Mouse (Mus musculus) neural tube, embryonic 11.5 days (tissue): ENCODE data around the gene Myl7. TPM values are rescaled to one million over a fixed set of nuclear protein-coding genes. Genes with fewer than 3 reads are reported as not detected.
A peak's percentile ranks its signal among the peaks of the same experiment; 100 is the strongest.

Experiments used
- ATAC-seq: fragments of 200-750 bp; cut with Nextera tagmentation; 2 replicates; pipeline ENCODE4 v1.8.0; 2017; ENCODE audit warnings: moderate number of reproducible peaks, mild to moderate bottlenecking, moderate TSS enrichment, moderate library complexity; ENCODE audit not compliant: insufficient read depth, low FRiP score, low TSS enrichment
- DNase-seq: peaks from one replicate; pipeline ENCODE4 v3.0.0-alpha.2; 2015; ENCODE audit warnings: low spot score
- H3K27ac ChIP-seq: fragments of 300-500 bp; sonication (generic); 2 replicates; pipeline ENCODE4 v1.5.1; 2014; ENCODE audit warnings: low read depth, mild to moderate bottlenecking, low read length
- H3K27me3 ChIP-seq: fragments of 300-500 bp; sonication (generic); 2 replicates; pipeline ENCODE4 v1.6.1; 2014; ENCODE audit warnings: mild to moderate bottlenecking, low read length, mixed read lengths; ENCODE audit not compliant: control insufficient read depth, insufficient read depth
- H3K36me3 ChIP-seq: fragments of 300-500 bp; sonication (generic); 2 replicates; pipeline ENCODE4 v1.6.1; 2014; ENCODE audit warnings: mild to moderate bottlenecking, low read length, moderate library complexity, mixed read lengths; ENCODE audit not compliant: control insufficient read depth, insufficient read depth
- H3K4me1 ChIP-seq: fragments of 300-500 bp; sonication (generic); 2 replicates; pipeline ENCODE4 v1.6.1; 2014; ENCODE audit warnings: low read length, mixed read lengths; ENCODE audit not compliant: control insufficient read depth, insufficient read depth
- H3K4me2 ChIP-seq: fragments of 300-500 bp; sonication (generic); 2 replicates; pipeline ENCODE4 v1.6.1; 2014; ENCODE audit warnings: low read depth, mild to moderate bottlenecking, moderate library complexity
- H3K4me3 ChIP-seq: fragments of 300-500 bp; sonication (generic); 2 replicates; pipeline ENCODE4 v1.5.1; 2014; ENCODE audit warnings: low read depth, low read length
- H3K9ac ChIP-seq: fragments of 300-500 bp; sonication (generic); 2 replicates; pipeline ENCODE4 v1.6.1; 2014; ENCODE audit warnings: mild to moderate bottlenecking, low read length
- H3K9me3 ChIP-seq: fragments of 300-500 bp; sonication (generic); 2 replicates; pipeline ENCODE4 v1.6.1; 2016; ENCODE audit warnings: low read length; ENCODE audit not compliant: control insufficient read depth
- WGBS: fragments of 180-500 bp; shearing (Covaris S2); extraction: QIAGEN DNeasy Blood & Tissue Kit; methylation state at CpG from one replicate; pipeline ENCODE4 v1.1.7; 2014; 5-methylcytosine and 5-hydroxymethylcytosine counted together
- polyA plus RNA-seq: library from polyadenylated mRNA; unstranded; fragments of >200 nt; fragmentation: Nextera tagmentation; extraction: Ambion mirVana; gene quantifications from 2 replicates; pipeline ENCODE4 v1.2.1, GENCODE M21; 2014

Myl7 gene
- polyA plus RNA-seq, 1 experiment from 2014 or later: 16.9 TPM

DNA sequence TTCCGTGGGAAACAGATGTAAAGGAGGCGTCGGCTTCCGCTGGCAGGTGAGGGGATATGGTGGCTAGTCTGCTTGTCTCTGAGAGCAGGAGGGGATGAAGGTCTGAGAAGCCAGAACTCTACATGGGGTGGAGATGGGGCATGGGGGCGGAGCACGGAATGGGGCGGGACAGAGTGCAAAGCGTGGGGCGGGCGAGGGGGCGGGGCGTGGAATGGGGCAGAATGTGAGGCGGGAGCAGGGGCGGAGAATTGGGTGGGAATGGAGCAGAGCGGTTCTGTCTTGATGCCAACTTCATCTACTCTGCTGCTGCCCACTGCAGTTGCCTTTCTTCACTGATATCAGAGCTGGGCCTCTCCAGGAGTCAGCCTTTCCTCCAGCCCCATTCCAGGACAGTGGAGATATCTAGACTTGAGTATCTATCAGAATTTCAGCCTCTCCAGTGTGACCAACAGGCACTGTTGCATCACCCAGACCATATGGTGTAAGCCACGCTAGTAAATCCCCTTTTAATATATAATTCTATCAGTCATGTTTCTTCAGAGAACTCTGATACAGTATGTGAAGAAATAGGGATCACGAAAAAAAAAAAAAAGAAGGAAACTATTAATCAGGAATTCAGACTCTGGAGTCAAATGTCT lies 21.9 kb upstream of the Myl7 start:
- H3K27me3 ChIP-seq: no peaks in the 10 kb centered on the region
- H3K4me1 ChIP-seq: no peaks in the 10 kb centered on the region
- H3K9me3 ChIP-seq: no peaks in the 10 kb centered on the region
- ATAC-seq: no peak
- 32% methylated on average over 17 of the region's 17 CpGs for WGBS
- H3K27ac ChIP-seq: no peak overlapping the region
- no peaks in the 10 kb centered on the region for H3K36me3 ChIP-seq
- DNase-seq: peak; percentile 8
- no peak overlapping the region for H3K4me3 ChIP-seq
- H3K9ac ChIP-seq: no peak overlapping the region
- no peak overlapping the region for H3K4me2 ChIP-seq

DNA sequence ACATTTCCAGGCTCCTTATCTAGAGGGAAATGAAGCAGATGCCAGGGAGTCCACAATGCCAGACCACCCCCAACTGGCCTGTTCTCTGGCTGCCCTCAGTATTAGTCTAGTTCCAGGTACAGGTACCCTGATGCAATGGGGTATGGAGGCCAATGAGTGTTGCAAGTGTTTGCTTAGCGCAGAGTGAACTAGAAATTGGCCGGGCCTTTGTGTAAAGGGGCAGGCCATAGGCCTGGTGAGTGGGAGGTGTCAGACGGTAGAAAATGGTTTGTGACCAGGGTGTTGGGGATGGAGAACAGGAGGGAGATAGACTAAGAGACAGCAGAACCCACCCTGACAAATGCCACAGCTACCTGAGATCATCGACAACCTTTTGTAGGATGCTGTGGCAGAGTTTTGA lies 21.0 kb upstream of the Myl7 start:
- Histone ChIP-seq H3K4me3 (no peak overlapping the region), H3K4me1 (no peaks in the 10 kb centered on the region), H3K27ac (no peak overlapping the region), H3K4me2 (no peak overlapping the region), H3K9me3 (no peaks in the 10 kb centered on the region), H3K36me3 (no peaks in the 10 kb centered on the region), H3K9ac (no peak overlapping the region), H3K27me3 (no peaks in the 10 kb centered on the region)
- DNase-seq: no peak
- ATAC-seq: no peak
- 91% methylated on average over 4 of the region's 4 CpGs for WGBS

DNA sequence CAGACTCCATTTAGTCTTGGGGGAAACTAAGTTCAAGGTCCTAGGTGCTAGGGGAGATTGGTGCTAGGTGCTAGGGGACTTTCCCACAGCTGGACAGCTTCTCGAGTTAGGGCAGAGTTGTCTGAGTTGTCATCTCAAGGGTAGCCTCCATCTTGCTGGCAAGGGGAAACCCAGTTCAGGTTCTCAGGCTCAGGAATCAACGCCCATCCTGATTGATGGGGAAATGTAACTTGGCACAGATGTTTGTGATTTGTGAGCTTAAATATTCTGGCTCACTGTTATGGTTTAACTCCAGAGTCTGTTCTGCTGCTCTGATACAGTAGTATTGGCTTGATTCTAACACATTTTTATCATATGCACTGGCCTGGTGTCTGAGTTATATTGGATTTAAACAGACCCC lies 19.5 kb upstream of the Myl7 start:
- no peaks in the 10 kb centered on the region for H3K36me3 ChIP-seq
- DNase-seq (peak; percentile 6), ATAC-seq (no peak)
- no peak overlapping the region for H3K27ac ChIP-seq
- no peaks in the 10 kb centered on the region for H3K27me3 ChIP-seq
- H3K9ac ChIP-seq: no peak overlapping the region
- no peaks in the 10 kb centered on the region for H3K4me1 ChIP-seq
- H3K9me3 ChIP-seq: no peaks in the 10 kb centered on the region
- H3K4me3 ChIP-seq: no peak overlapping the region
- H3K4me2 ChIP-seq: no peak overlapping the region
- 70% methylated on average over 2 of the region's 2 CpGs for WGBS

DNA sequence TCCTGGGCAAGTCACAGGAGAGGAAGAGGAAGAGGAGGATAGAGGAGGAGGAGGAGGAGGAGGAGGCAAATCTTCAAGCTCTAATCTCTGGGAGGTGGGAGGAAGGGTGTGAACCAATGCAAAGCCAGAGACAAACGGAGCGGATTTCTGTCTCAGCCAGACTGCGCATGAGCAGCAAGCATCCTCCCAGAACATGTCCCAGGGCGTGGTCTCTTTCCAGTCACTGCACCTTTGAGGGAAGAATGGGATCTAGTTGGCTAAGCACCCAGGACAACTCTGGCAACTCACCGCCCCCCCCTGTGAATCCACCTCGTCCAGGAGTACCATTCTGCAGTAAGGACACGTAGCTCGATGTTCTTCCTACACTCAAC lies 17.6 kb upstream of the Myl7 start:
- H3K9me3 ChIP-seq: no peaks in the 10 kb centered on the region
- H3K4me1 ChIP-seq: no peaks in the 10 kb centered on the region
- H3K4me3 ChIP-seq: no peak overlapping the region
- H3K27ac ChIP-seq: no peak overlapping the region
- H3K9ac ChIP-seq: no peak overlapping the region
- no peaks in the 10 kb centered on the region for H3K36me3 ChIP-seq
- ATAC-seq (no peak), DNase-seq (peak; percentile 8)
- no peaks in the 10 kb centered on the region for H3K27me3 ChIP-seq
- H3K4me2 ChIP-seq: no peak overlapping the region
- 66% methylated on average over 8 of the region's 8 CpGs for WGBS

DNA sequence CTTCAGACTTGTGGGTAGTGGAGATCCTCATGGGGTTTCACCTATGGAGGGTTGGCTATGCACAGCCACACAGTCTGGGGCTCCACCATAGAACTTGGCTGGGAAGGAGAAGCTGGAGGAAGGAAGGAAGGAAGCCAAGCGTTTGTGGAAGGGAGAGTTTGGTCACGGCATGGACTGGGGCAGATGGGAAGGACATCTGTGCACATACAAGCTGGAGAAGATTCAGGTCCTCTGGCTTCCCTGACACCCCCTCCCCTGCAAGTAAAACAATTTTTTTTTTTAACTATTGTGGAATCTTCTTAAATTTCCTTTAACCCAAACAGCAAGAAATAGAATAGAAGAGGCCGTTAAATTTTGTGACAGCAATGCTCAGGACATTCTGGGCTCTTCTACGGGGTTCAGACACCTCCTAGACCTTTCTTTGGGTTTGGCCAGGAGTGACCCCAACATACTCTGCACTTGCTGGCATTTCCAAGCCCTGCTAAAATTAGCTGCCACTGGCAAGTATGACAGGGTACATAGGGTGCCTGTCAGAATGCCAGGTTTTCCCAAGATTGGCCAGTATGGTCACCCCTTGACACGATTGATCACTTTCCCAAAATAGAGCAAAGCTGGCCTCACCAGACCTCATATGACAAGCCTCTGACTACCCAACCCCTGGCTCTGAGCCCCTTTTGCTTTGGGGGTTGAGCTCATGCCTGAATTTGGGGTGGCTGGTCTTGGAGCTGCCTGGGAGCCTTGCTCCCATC lies 17.0 kb upstream of the Myl7 start:
- H3K4me3 ChIP-seq: no peak overlapping the region
- H3K9ac ChIP-seq: no peak overlapping the region
- no peaks in the 10 kb centered on the region for H3K4me1 ChIP-seq
- H3K27me3 ChIP-seq: no peaks in the 10 kb centered on the region
- no peak overlapping the region for H3K27ac ChIP-seq
- 83% methylated on average over 5 of the region's 5 CpGs for WGBS
- DNase-seq (peak; percentile 3), ATAC-seq (no peak)
- no peak overlapping the region for H3K4me2 ChIP-seq
- H3K36me3 ChIP-seq: no peaks in the 10 kb centered on the region
- no peaks in the 10 kb centered on the region for H3K9me3 ChIP-seq

DNA sequence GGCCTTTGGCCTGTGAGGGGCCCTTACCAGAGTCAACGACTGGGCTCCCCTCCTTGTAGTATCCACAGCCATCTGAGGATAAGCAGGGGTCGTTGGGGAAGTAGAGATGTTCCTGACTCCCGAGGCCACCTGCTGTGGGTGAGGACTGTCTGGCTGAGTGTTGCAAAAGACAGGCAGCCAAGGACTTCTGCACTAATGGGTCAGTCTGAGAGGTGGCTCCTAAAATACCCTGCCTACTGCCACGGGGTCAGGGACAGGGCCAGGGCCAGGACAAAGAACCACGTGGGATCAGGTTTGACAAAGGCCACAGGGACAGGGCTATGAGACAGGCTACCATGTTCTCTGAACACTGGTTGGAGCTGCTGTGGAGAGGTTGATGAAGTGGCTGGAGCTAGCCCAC lies 16.4 kb upstream of the Myl7 start:
- Histone ChIP-seq H3K27ac (no peak overlapping the region), H3K36me3 (no peaks in the 10 kb centered on the region), H3K4me2 (no peak overlapping the region), H3K27me3 (no peaks in the 10 kb centered on the region), H3K4me1 (no peaks in the 10 kb centered on the region), H3K9me3 (no peaks in the 10 kb centered on the region), H3K9ac (no peak overlapping the region), H3K4me3 (no peak overlapping the region)
- DNase-seq (peak; percentile 8), ATAC-seq (no peak)
- 54% methylated on average over 5 of the region's 5 CpGs for WGBS

DNA sequence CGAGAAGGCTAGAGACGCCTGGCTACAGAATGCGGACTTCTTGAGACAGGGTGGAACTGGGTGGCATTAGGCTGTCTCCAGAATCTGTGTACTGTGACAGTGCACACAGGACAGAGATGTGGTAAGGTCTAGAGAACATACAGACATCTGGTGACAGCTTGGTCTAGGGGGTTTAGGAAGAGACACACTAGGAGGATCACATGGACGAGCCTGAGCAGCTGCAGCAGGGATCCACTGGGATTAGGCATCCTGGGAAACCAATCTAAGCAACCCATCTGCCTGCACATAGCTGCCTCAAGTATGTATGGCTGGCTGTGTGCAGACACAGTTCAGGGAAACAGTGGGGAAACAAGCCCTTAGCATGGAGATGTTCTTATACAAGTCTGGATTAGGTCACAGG lies 15.4 kb upstream of the Myl7 start:
- ATAC-seq (no peak), DNase-seq (peak; percentile 5)
- Histone ChIP-seq H3K4me1 (no peaks in the 10 kb centered on the region), H3K4me3 (no peak overlapping the region), H3K27ac (no peak overlapping the region), H3K27me3 (no peaks in the 10 kb centered on the region), H3K36me3 (no peaks in the 10 kb centered on the region), H3K4me2 (no peak overlapping the region), H3K9me3 (no peaks in the 10 kb centered on the region), H3K9ac (no peak overlapping the region)
- 82% methylated on average over 4 of the region's 4 CpGs for WGBS

DNA sequence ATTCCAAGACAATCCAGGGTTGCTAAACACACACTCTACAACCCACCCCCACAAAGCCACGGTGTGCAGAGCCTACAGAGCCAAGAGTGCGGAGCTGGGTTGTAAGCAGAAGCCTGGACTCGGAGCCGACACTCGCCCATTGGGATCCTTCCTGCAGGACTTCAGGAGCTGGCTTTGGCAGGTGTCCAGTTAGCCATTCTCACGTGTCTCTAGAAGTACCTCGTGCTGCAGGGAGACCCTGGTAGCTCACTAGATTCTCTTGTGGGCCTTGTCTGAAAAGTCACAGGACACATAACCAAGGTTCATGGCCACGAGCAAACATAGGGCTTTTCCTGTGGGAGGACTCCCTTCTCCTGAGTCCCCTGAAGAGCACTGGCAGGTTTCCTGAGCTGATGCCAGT lies 14.7 kb upstream of the Myl7 start:
- ATAC-seq (no peak), DNase-seq (peak; percentile 7)
- H3K36me3 ChIP-seq: no peaks in the 10 kb centered on the region
- no peaks in the 10 kb centered on the region for H3K4me1 ChIP-seq
- no peaks in the 10 kb centered on the region for H3K27me3 ChIP-seq
- no peak overlapping the region for H3K9ac ChIP-seq
- H3K27ac ChIP-seq: no peak overlapping the region
- H3K4me2 ChIP-seq: no peak overlapping the region
- 79% methylated on average over 8 of the region's 8 CpGs for WGBS
- no peaks in the 10 kb centered on the region for H3K9me3 ChIP-seq
- H3K4me3 ChIP-seq: no peak overlapping the region

DNA sequence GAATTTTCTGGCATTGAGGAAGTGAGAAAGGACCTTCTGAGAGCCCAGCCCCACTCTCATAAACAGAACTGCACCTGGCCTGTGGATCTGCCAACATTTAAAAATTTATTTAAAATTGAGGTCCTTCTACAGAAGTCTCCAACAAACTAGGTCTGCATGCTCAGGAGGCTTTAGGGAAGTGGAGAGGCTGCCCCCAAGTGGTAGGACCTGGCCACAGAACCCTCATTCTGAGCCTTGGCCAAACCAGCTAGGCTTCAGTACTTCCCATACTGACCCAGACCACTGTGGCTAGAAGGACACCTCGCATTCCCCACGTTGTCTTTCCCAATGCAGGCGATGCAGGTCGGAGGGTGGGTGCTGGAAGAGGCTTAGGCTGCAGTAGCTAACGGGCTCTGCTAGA lies 14.1 kb upstream of the Myl7 start:
- Histone ChIP-seq H3K36me3 (no peaks in the 10 kb centered on the region), H3K4me2 (no peak overlapping the region), H3K4me1 (no peaks in the 10 kb centered on the region), H3K4me3 (no peak overlapping the region), H3K27ac (no peak overlapping the region), H3K9me3 (no peaks in the 10 kb centered on the region), H3K9ac (no peak overlapping the region), H3K27me3 (no peaks in the 10 kb centered on the region)
- ATAC-seq (no peak), DNase-seq (peak; percentile 69)
- WGBS: 32% methylated on average over 5 of the region's 5 CpGs
